Mouse (Mus musculus) liver, embryonic 14.5 days (tissue): ENCODE measurements around the gene D6Ertd527e. TPM values are rescaled to one million over a fixed set of nuclear protein-coding genes. Genes with fewer than 3 reads are reported as not detected.
A peak's percentile ranks its signal among the peaks of the same experiment; 100 is the strongest.

Source experiments
- ATAC-seq: fragments of 200-750 bp; cut with Nextera tagmentation; 2 replicates; pipeline ENCODE4 v1.8.0; 2017; ENCODE audit warnings: moderate number of reproducible peaks, mild to moderate bottlenecking, moderate library complexity; ENCODE audit not compliant: insufficient read depth
- DNase-seq, 3 experiments: peaks; one replicate each; pipeline ENCODE4 v3.0.0-alpha.2; 2012 to 2013; ENCODE audit warnings: low read depth in 3 of 3, low spot score in 3 of 3
- H3K27ac ChIP-seq: fragments of 300-500 bp; sonication (generic); 2 replicates; pipeline ENCODE4 v1.5.1; 2014; ENCODE audit warnings: moderate library complexity, mild to moderate bottlenecking, control low read depth, inconsistent platforms
- H3K27me3 ChIP-seq: fragments of 300-500 bp; sonication (generic); 2 replicates; pipeline ENCODE4 v1.6.1; 2014; ENCODE audit warnings: mild to moderate bottlenecking, low read length, moderate library complexity; ENCODE audit not compliant: control insufficient read depth, insufficient read depth
- H3K36me3 ChIP-seq: fragments of 300-500 bp; sonication (generic); replicated peaks from 2 replicates; pipeline ENCODE4 v1.6.1; 2014; ENCODE audit warnings: low read depth; ENCODE audit not compliant: control insufficient read depth, insufficient read depth
- H3K4me1 ChIP-seq, 2 experiments: fragments of 200-500 bp in 1 of 2; fragments of 300-500 bp in 1 of 2; sonication (generic) in 1 of 2; replicated peaks; 2 replicates each; pipeline ENCODE4 v1.6.1; 2012 to 2014; ENCODE audit warnings: antibody characterized with exemption in 1 of 2, inconsistent platforms in 1 of 2, low read length in 1 of 2; ENCODE audit not compliant: control insufficient read depth in 2 of 2, insufficient read depth in 2 of 2
- H3K4me2 ChIP-seq: fragments of 300-500 bp; sonication (generic); 2 replicates; pipeline ENCODE4 v1.6.1; 2014; ENCODE audit warnings: low read depth, mild to moderate bottlenecking, control low read depth, moderate library complexity
- H3K4me3 ChIP-seq, 2 experiments: fragments of 200-500 bp in 1 of 2; fragments of 300-500 bp in 1 of 2; sonication (generic) in 1 of 2; 2 replicates each; pipeline ENCODE4 v1.5.1; 2012 to 2014; ENCODE audit warnings: low read depth in 2 of 2, low read length in 2 of 2, mild to moderate bottlenecking in 2 of 2, control low read depth in 1 of 2, inconsistent platforms in 1 of 2, moderate library complexity in 1 of 2; ENCODE audit not compliant: insufficient read depth in 1 of 2
- H3K9ac ChIP-seq: fragments of 300-500 bp; sonication (generic); replicated peaks from 2 replicates; pipeline ENCODE4 v1.6.1; 2014; ENCODE audit warnings: mild to moderate bottlenecking, control low read depth, moderate library complexity
- H3K9me3 ChIP-seq: fragments of 300-500 bp; sonication (generic); 2 replicates; pipeline ENCODE4 v1.6.1; 2016; ENCODE audit warnings: low read length, mixed read lengths; ENCODE audit not compliant: control insufficient read depth
- CTCF ChIP-seq: IDR thresholded peaks from 2 replicates; pipeline ENCODE4 v1.5.1; 2016; ENCODE audit warnings: antibody characterized with exemption, low read depth, control low read depth
- EP300 ChIP-seq: IDR thresholded peaks from 2 replicates; pipeline ENCODE4 v1.6.1; 2016; ENCODE audit warnings: antibody characterized with exemption, low read depth
- WGBS: fragments of 180-500 bp; shearing (Covaris S2); extraction: QIAGEN DNeasy Blood & Tissue Kit; methylation state at CpG from one replicate; pipeline ENCODE4 v1.1.7; 2014; ENCODE audit not compliant: insufficient replicate concordance; 5-methylcytosine and 5-hydroxymethylcytosine counted together
- polyA plus RNA-seq, 2 experiments: library from polyadenylated mRNA; depleted of rRNA in 1 of 2; stranded (reverse) in 1 of 2; unstranded in 1 of 2; fragments of >200 nt; fragmentation: Nextera tagmentation in 1 of 2; extraction: Ambion mirVana in 1 of 2; gene quantifications; 2 replicates each; pipeline versions ENCODE4 v1.2.1 to v1.2.3; 2012 to 2014

D6Ertd527e gene
- polyA plus RNA-seq, 2 experiments = 0.01 TPM; not detected in 1

DNA sequence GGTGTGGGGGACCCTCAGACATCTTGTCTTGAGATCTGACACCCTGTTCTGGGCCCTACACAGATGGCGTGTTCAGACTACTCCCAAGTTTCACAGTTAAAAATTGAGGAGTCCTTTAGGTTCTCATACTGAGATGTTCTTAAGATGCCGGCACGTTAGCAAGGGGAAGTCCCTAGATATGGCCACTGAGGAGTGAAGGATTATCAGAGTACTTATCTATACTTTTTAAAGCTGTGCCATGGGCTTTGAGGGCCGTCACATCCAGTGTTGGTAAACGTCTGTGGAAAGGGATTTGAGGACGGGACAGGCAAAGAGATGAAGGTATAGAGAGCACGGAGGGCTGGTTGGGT is 48.7 kb downstream of the D6Ertd527e start:
- Histone ChIP-seq H3K4me1 (peaks cover 11 to 13% of the 10 kb centered on the region in 2 experiments), H3K4me3 (no peak overlapping the region), H3K27me3 (no peaks in the 10 kb centered on the region; the same call in 1 of the 2 replicates), H3K4me2 (peak overlapping the region; percentile 43), H3K9ac (no peak overlapping the region; the same call in 1 of the 2 replicates), H3K27ac (no peak overlapping the region), H3K36me3 (no peaks in the 10 kb centered on the region), H3K9me3 (no peaks in the 10 kb centered on the region)
- ATAC-seq (peak; percentile 13), DNase-seq (no peak)
- 31% methylated on average over 7 of the region's 7 CpGs for WGBS
- TF ChIP-seq EP300 = no peak
- TF ChIP-seq CTCF = no peak

DNA sequence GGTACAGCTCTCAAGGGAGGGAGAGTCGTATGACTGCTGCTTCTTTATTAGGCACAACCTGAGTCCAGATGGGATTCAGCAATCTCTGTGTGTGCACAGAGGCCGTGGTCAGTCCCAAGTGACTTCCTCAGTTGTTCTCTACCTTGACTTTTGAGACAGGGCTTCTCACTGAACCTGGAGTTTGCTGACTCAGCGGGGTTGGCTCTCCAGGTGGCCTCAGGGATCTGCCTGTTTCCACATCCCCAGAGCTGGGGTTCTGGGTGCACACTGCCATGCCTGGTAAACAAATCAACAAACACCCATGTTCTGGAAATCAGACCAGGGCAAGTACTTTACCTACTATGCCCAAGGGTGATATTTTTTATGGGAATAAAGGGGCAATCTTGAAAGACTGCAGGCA is 49.3 kb downstream of the D6Ertd527e start:
- H3K4me2 ChIP-seq = no peak overlapping the region
- DNase-seq (no peak), ATAC-seq (no peak)
- H3K27ac ChIP-seq = no peak overlapping the region
- TF ChIP-seq CTCF (no peak), EP300 (no peak)
- no peaks in the 10 kb centered on the region for H3K36me3 ChIP-seq
- no peaks in the 10 kb centered on the region for H3K27me3 ChIP-seq
- H3K9ac ChIP-seq = no peak overlapping the region
- H3K4me3 ChIP-seq = no peak overlapping the region
- H3K4me1 ChIP-seq = peaks cover 11 to 13% of the 10 kb centered on the region in 2 experiments
- WGBS = 73% methylated on average over 3 of the region's 3 CpGs
- H3K9me3 ChIP-seq = no peaks in the 10 kb centered on the region

DNA sequence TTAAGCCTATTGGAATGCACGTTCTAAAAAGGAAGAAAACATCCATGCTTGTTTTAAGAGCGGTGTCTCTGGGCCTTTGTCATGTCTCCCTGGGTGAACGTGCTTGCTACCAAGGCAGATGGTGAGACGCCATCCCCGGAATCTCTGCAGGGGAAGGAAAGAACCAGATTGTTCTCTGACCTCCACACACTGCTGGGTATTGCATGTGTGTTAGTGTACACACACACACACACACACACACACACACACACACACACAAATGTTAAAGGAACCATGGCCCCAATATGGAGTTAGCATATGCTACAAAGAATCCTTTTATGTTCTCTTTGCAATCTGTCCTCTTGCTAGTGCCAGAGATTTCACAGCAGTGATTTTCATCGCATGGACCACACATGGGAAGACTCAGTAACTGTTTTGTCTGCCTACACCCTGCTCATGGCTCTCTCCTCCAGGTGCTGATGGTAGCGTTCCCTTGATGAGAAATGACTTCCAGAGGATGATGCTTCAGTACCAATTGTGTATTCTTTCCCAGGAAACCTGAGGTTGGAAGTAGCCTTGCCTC is 53.6 kb downstream of the D6Ertd527e start:
- H3K4me2 ChIP-seq = no peak overlapping the region
- no peaks in the 10 kb centered on the region for H3K27me3 ChIP-seq
- H3K9me3 ChIP-seq = no peaks in the 10 kb centered on the region
- H3K9ac ChIP-seq = no peak overlapping the region
- no peak for ATAC-seq
- no peak for DNase-seq
- no peak for TF ChIP-seq EP300
- no peak for TF ChIP-seq CTCF
- H3K36me3 ChIP-seq = no peaks in the 10 kb centered on the region
- 64% methylated on average over 7 of the region's 7 CpGs for WGBS
- peaks cover 3 to 5% of the 10 kb centered on the region in 2 experiments; a peak in 3 of 4 replicates for H3K4me1 ChIP-seq
- no peak overlapping the region for H3K4me3 ChIP-seq
- no peak overlapping the region for H3K27ac ChIP-seq

DNA sequence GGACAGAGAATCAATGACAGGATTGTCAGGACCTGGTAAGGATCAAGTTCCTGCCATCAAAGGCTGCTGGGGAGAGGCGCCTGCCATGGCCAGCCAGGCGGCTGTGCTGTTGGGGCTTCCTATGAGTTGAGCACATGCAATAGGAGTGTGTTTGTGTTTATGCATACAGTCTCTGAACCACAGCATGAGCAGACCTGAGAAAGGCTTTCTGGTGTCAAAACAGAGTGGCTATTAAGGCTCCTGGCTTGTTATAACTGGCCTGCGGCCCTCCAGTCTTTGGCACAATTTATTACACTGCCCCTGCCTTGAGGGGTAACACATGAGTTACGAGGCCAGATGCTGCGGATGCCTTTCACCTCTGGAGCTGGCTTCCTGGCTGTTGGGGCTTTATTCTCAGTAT is 55.6 kb downstream of the D6Ertd527e start:
- 82% methylated on average over 5 of the region's 5 CpGs for WGBS
- DNase-seq (no peak), ATAC-seq (no peak)
- no peaks in the 10 kb centered on the region for H3K36me3 ChIP-seq
- H3K9ac ChIP-seq = no peak overlapping the region
- H3K4me2 ChIP-seq = no peak overlapping the region
- no peaks in the 10 kb centered on the region for H3K27me3 ChIP-seq
- H3K4me3 ChIP-seq = no peak overlapping the region
- H3K9me3 ChIP-seq = no peaks in the 10 kb centered on the region
- no peaks in the 10 kb centered on the region for H3K4me1 ChIP-seq
- TF ChIP-seq CTCF (no peak), EP300 (no peak)
- H3K27ac ChIP-seq = no peak overlapping the region

DNA sequence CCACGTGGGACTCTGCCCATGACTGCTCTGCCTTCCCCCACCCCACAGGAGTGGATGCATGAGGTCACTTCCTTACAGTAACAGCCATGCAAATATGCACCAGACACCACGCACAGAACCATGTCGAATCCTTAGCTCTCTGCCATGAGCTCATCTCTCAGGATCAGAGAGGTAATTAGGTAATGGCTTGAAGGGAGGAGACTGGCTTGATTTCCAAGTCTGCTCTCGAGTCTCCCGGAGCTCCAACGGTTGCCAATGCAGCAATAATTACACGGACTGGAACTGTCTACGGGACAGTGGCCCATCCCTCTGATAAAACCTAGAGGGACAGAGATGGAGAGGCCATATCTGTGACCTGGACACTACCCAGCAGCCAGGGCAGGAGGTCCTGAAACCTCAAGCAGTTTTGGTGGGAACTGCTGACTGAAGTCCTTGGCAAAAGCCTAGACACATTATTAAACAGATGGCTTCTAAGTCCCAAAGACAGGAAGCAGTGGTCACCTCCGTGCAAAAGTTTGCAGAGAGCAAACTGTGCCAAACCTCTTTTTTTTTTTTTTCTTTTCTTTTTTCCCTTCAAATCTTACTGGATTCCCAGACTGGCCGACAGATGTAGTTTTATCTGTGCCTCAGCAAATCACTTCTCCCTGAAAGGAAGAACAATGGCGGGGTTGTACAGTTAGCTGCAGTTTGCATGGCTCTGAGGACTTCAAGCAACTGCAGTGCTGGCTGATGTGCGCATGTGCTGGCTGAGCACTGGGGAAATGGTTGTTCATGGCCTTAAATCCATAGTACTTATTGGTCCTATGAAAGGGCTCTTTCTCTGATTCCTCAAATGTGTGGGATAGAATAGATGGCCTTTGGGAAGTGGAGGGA is 57.1 kb downstream of the D6Ertd527e start:
- 54% methylated on average over 12 of the region's 12 CpGs for WGBS
- no peaks in the 10 kb centered on the region for H3K4me1 ChIP-seq
- no peaks in the 10 kb centered on the region for H3K9me3 ChIP-seq
- no peak overlapping the region for H3K4me2 ChIP-seq
- H3K36me3 ChIP-seq = no peaks in the 10 kb centered on the region
- DNase-seq (no peak), ATAC-seq (no peak)
- no peak overlapping the region for H3K4me3 ChIP-seq
- TF ChIP-seq EP300 (no peak), CTCF (no peak)
- no peaks in the 10 kb centered on the region for H3K27me3 ChIP-seq
- H3K27ac ChIP-seq = no peak overlapping the region
- no peak overlapping the region for H3K9ac ChIP-seq

Other genes with a start within 250 kb of the D6Ertd527e start
- 23.5 and 51.9 TPM in 2 replicates for gene Nfu1, start 95.5 kb upstream of the D6Ertd527e start, polyA plus RNA-seq (2012; rRNA removed)
- gene Nfu1, start 95.5 kb upstream of the D6Ertd527e start, polyA plus RNA-seq (2014; fragmentation: Nextera tagmentation; extraction: Ambion mirVana) = 47.7 and 48.6 TPM in 2 replicates
- 3.6 and 5.2 TPM in 2 replicates for gene Gfpt1, start 61.9 kb upstream of the D6Ertd527e start, polyA plus RNA-seq (2012; rRNA removed)
- gene Gfpt1, start 61.9 kb upstream of the D6Ertd527e start, polyA plus RNA-seq (2014; fragmentation: Nextera tagmentation; extraction: Ambion mirVana) = 5.5 and 5.9 TPM in 2 replicates
- gene Antxr1, start 231.1 kb downstream of the D6Ertd527e start, polyA plus RNA-seq (2012; rRNA removed) = 0.42 and 0.75 TPM in 2 replicates
- gene Antxr1, start 231.1 kb downstream of the D6Ertd527e start, polyA plus RNA-seq (2014; fragmentation: Nextera tagmentation; extraction: Ambion mirVana) = 0.27 and 0.40 TPM in 2 replicates
- not detected in 2 replicates for gene Gkn1, start 246.2 kb downstream of the D6Ertd527e start, polyA plus RNA-seq (2012; rRNA removed)
- not detected in 2 replicates for gene Gkn1, start 246.2 kb downstream of the D6Ertd527e start, polyA plus RNA-seq (2014; fragmentation: Nextera tagmentation; extraction: Ambion mirVana)